Mouse (Mus musculus): ENCODE results near the gene Arrdc3.

Gene Arrdc3

GRCm38 (mm10) chr13:80920939-80921338, 37.8 kb downstream of the Arrdc3 start:
- DNase-seq (ENCODE audit: low spot score in 2 of 2): no peak

GRCm38 (mm10) chr13:80921593-80922327, 38.6 kb downstream of the Arrdc3 start:
- DNase-seq (ENCODE audit: low spot score in 2 of 2): no peak

- DNase-seq (ENCODE audit: low spot score in 2 of 2): no peak
These were observed 45.0 kb downstream of the Arrdc3 start for GRCm38 (mm10) chr13:80928187-80928586.

GRCm38 (mm10) chr13:80930030-80930429, 46.8 kb downstream of the Arrdc3 start:
- DNase-seq (ENCODE audit: low spot score in 2 of 2): no peak

GRCm38 (mm10) chr13:80932816-80933402, 49.7 kb downstream of the Arrdc3 start:
- no peak for DNase-seq (ENCODE audit: low spot score in 2 of 2)

- no peak for DNase-seq (ENCODE audit: low spot score in 2 of 2)
These were observed 53.2 kb downstream of the Arrdc3 start for GRCm38 (mm10) chr13:80936426-80936825.

GRCm38 (mm10) chr13:80939228-80939627, 56.0 kb downstream of the Arrdc3 start:
- DNase-seq (ENCODE audit: low spot score in 2 of 2): no peak

GRCm38 (mm10) chr13:80939866-80940265, 56.7 kb downstream of the Arrdc3 start:
- DNase-seq (ENCODE audit: low spot score in 2 of 2): no peak

- no peak for DNase-seq (ENCODE audit: low spot score in 2 of 2)
These were observed 57.2 kb downstream of the Arrdc3 start for GRCm38 (mm10) chr13:80940421-80940820.

GRCm38 (mm10) chr13:80940860-80941630, 57.9 kb downstream of the Arrdc3 start:
- DNase-seq (ENCODE audit: low spot score in 2 of 2): peak; percentile 26 to 35

- DNase-seq (ENCODE audit: low spot score in 2 of 2): no peak
These were observed 61.3 kb downstream of the Arrdc3 start for GRCm38 (mm10) chr13:80944532-80944931.

Measured in right cerebral cortex, postnatal 10 days (tissue).